In the genomic region with DNA sequence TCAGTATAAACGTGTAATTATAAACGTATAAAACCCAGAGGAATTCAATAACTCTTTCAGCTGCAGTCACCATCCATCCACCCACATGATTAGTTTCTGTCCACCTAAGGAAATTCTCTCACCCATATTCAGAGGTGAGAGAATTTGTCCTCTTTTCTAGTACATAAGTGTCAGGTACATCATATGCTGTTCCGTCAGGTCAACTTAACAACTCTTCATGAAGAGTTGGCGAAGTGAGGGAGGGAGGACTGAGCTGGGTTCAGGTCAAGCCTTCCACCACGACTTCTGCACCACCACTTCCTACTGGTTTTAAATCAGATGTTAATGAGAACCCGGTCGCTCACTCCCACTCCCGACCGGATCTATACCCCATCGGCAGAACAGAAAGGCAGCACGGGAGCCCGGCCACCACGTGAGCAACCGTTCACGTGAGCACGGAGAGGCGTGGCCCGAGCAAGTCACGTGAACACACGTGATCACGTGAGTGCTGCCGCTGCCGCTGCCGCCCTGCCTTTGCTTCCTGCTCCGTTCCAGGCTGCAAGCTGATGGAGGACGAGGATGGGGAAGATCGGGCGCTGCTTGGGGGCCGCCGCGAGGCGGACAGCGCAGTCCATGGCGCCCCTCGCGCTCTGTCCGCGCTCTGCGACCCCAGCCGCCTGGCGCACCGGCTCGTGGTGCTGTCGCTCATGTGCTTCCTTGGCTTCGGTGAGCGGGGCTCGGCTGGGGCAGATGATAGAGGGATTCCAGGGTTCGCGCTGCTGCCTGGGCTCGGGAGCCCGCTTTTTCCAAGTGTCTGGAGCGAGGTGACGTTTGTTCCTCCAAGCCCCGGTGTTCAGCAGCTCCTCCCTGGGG, we compare ENCODE assay signal across 8 mouse cellular contexts. TPM values are rescaled to one million over a fixed set of nuclear protein-coding genes. Genes with fewer than 3 reads are reported as not detected.
A peak's percentile ranks its signal among the peaks of the same experiment; 100 is the strongest.
DNase-seq lines count a peak whose midpoint lies in the region; ATAC-seq and TF ChIP-seq lines count a peak whose summit lies in the region.

Gene Mfsd1 (plus strand): TSS at position 469 of the 852 bp plus-strand sequence.

- no peaks in the 10 kb centered on the region for H3K9me3 ChIP-seq in lung, postnatal 0 days (ENCODE audit: low read length)

- H3K9ac ChIP-seq in lung, postnatal 0 days (replicated peaks; ENCODE audit: low read depth), result peak within 1 kb of the TSS; percentile 55

- peak; percentile 90 for DNase-seq in MEL-GATA-1-ER (ENCODE audit: extremely low read depth, low read depth)
- peak; percentile 76 for DNase-seq in cerebellum, adult 8-10 months
- peak; percentile 96 for DNase-seq in forelimb bud, embryonic 11.5 days (ENCODE audit: low read depth, low spot score)
- DNase-seq in layer of hippocampus, adult 9-10 months (ENCODE audit: low spot score), result peak; percentile 32
- DNase-seq in lung, postnatal 0 days (ENCODE audit: low spot score), result peak; percentile 95
- DNase-seq in ovary, postnatal 14 days (ENCODE audit: low spot score), result peak; percentile 78
- peak; percentile 87 for DNase-seq in thymus, postnatal 14 days

- H3K4me1 ChIP-seq in lung, postnatal 0 days (ENCODE audit: insufficient read depth, low read depth, low read length), result no peaks in the 10 kb centered on the region

- 5% methylated on average over 52 of the region's 54 CpGs for WGBS in lung, postnatal 0 days

- peak within 1 kb of the TSS; percentile 78 for H3K27ac ChIP-seq in lung, postnatal 0 days (ENCODE audit: low read length)

- no peaks in the 10 kb centered on the region for H3K36me3 ChIP-seq in lung, postnatal 0 days (ENCODE audit: insufficient read depth, low read length)

- TF ChIP-seq EP300 in lung, postnatal 0 days (IDR thresholded peaks at IDR 0.05), result no peak

- peak; percentile 27 for TF ChIP-seq CTCF in lung, postnatal 0 days (IDR thresholded peaks at IDR 0.05)

- peak within 1 kb of the TSS; percentile 88 for H3K4me2 ChIP-seq in lung, postnatal 0 days (replicated peaks; ENCODE audit: low read depth, low read length)

- no peaks in the 10 kb centered on the region for H3K27me3 ChIP-seq in lung, postnatal 0 days (replicated peaks; ENCODE audit: insufficient read depth, low read length)

- peak within 1 kb of the TSS; percentile 83 for H3K4me3 ChIP-seq in lung, postnatal 0 days (ENCODE audit: low read depth, low read length)

- peak; percentile 81 to 85 for ATAC-seq in hematopoietic stem cell, adult 5-6 weeks (replicated peaks in 1 of 2; ENCODE audit: insufficient read depth in 1 of 2, low FRiP score in 2 of 2, low TSS enrichment in 1 of 2, low read depth in 1 of 2, poor library complexity in 2 of 2, severe bottlenecking in 2 of 2)
- ATAC-seq in lung, postnatal 0 days, result peak; percentile 93

RNA-seq across cellular contexts. Expression of gene Mfsd1, which starts in this region (rescaled TPM):
- 113 and 120 TPM in 2 replicates for total RNA-seq in hematopoietic stem cell, adult 5-6 weeks (2017)
- 53.2 and 54.4 TPM in 2 replicates for polyA plus RNA-seq in lung, postnatal 0 days (2015; fragmentation: Nextera tagmentation; extraction: Ambion mirVana)

Comparison
In these comparisons a context has a peak if more than half of its experiments do, and no peak if none do; other contexts are left out.
1. Peak in every context shown above with its lines: DNase-seq, ATAC-seq, H3K4me3 ChIP-seq and H3K27ac ChIP-seq.
2. DNase-seq: peak in every context shown above with its lines; median percentile 96 in forelimb bud, embryonic 11.5 days; 95 in lung, postnatal 0 days; 90 in MEL-GATA-1-ER; 87 in thymus, postnatal 14 days; 78 in ovary, postnatal 14 days; 76 in cerebellum, adult 8-10 months; 32 in layer of hippocampus, adult 9-10 months.